Mouse (Mus musculus): ENCODE results near the gene Pop5.
A peak's percentile ranks its signal among the peaks of the same experiment; 100 is the strongest.

Pop5 gene

DNA sequence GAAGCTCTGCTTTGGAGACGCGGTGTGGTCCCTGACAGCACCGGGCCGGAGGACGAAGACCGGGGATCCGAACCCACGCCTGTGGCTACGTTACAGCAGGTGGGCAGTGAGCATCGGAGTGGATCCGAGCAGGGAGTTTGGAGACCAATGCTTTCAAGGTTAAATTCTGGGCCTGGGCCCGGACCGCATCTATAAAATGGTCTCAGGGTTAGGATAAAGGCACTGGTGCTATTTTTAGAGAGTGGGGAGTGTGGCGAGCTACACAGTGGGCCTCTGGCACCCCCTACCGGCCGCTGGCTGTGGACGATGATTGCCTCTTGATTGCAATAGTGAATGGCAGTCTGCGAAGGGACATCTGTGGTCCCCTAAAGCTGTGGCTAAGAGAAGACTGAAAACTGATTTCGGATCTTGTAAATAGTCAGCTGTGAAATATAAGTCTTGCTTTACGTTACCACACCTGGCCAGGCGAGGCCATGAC, at the start of gene Pop5:
Gene Pop5 (plus strand): TSS at position 51 of the 478 bp plus-strand sequence.
- peak; percentile 72 for DNase-seq (ENCODE audit: low read depth, low spot score)

DNA sequence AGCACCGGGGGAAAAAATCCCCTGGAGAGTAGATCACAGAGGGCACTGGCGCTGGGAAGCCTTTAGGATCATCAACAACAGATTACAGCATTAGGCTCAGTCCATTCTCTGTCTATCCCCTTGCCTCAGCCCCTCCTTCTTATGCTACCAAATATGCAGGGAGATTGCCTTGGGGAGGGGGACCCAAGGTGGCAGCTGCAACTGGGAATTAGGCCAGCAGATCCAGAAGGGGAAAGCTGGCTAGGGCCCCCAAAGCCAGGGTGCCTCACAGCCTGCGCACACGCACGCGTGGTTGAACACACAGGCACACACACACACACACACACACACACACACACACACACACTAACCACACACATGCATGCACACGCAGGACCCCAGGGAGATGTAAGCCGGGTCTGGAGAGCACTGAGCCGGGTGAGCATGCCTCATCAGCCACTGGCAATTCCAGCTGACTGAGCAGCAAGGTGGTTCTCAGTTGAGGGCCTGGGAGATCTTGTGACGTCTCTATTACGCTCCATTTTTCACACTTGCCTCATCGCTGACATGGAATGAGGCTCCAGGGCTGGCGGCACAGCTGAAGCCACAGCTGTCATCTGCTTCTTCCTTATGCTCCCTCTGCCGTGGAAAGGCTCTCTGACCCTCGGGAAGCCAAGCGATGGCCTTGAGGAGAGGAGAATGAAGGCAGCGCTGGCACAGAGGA, 49.1 kb upstream of the Pop5 start:
- DNase-seq (ENCODE audit: low read depth, low spot score) = no peak

DNA sequence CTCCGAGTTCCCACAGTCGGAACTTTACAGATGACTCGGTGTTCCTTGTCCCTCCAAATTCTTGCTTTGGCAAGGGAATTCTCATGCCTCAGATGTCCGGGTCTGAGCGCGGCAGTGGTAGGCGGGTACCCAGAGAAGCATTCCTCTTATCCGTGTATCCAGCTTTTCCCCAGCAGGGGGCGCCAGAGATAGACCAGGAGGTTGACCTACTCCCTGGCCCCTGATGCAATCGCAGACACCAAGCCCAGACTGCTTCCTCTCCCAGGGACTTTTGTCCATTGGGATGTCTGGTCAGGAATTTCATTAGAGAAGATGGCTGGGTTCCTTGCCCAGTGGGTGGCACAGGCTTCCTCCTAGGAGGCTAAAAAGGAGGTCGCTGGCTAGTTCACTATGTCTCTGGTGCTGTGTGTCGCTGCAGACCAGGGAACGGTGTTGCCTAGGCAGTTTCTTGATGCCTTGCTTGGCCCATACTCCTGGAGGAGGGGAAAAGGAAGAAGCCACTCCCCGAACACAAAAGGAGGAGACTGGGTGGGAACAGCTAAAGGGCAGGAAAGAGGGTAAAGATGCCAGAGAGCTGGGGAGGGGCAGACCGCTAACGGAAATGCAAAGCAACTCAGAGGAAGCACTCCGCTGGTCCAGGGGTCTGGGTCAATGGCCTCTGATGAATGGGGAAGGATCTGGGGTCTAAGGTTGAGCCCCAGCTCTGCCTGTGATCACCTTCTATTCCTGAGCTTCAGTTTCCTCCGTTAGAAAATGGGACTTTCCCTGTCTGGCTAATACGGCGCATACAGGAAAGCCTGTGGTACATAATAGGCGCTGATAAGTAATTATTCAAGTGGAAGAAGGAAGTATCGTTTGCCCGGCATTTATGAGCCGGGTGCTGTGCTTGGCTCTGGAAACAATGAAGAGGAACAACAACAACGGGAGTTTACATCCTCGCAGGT, 48.2 kb upstream of the Pop5 start:
- peak; percentile 63 for DNase-seq (ENCODE audit: low read depth, low spot score)

DNA sequence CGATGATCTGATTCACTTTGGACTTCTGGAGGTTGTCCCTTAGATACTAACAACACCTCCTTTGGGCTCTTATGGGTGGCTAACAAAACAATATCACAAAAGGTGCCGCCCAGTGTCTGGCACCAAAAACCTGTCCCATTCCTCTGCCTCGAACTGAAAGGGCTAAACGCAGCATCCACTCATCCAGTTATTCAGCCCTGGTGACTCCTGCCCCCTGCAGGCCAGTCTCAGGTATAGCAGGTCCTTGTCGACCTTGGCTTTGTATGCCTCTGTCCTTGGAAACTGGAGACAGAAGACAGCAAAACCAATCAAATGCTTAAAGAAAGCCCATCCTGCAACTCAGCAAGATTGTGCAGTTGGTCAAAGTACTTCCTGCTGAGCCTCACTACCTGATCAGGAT, 46.8 kb upstream of the Pop5 start:
- DNase-seq (ENCODE audit: low read depth, low spot score) = peak; percentile 21

DNA sequence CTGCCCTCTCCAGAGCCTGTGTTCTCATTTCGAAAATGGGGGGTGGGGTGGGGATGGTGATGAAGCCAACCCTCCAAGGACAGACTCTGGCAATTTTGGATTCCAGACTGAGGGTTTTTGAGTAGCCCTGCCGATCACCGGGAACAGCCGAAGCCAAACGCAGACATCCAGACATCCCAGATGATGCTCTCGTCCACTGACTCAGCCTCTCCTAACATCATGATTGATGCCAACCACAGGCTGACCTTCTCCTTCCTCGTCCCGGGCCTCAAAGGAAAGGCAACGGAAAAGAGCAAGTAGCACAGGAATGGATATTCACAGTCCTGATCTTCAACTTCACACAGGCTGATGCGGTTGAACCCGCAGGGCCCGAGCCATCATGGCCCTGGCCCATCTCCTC, 45.6 kb upstream of the Pop5 start:
- DNase-seq (ENCODE audit: low read depth, low spot score) = no peak

DNA sequence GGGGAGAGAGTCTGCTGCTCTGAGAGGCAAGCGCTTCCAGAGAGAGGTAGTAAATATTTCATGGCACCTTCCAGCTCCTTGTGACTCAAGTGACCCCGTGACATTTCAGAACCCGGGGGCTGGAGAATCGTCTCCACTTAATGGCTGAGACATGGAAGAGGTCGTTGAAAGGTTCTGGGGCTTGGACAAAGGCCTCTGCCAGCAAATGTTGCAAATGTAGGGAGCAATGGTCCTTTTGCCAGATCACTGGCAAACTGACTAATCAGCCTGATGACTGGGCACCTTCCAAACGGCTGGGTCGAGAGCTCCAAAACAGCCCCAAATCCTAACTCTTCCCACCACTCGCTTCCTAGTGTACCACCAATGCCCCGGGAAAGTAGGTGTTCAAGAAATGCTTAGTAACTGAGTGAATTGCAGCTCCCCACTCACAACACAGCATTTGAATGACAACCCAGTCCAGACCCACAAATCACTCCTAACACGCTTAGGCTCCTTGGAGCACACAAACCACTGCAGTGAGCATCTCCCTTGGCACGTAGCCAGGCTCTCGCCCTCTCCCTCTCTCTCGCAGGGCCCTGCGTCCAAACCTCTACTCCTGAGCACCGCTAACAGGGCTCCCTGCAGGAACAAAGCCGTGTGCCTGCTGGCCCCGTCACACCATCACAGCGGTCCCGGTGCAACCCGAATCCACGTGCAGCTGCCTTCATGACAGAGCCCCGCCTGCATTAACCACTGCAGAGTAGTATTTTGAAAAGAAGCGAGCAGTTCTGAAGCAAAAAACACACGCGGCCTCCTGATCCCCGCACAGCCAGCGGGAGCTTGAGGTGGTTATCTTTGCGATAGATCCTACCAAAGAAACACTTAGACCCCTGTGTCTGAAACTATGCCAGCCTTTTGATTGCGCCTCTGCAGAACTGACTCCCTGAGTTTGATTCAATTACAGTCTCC, 43.5 kb upstream of the Pop5 start:
- no peak for DNase-seq (ENCODE audit: low read depth, low spot score)

DNA sequence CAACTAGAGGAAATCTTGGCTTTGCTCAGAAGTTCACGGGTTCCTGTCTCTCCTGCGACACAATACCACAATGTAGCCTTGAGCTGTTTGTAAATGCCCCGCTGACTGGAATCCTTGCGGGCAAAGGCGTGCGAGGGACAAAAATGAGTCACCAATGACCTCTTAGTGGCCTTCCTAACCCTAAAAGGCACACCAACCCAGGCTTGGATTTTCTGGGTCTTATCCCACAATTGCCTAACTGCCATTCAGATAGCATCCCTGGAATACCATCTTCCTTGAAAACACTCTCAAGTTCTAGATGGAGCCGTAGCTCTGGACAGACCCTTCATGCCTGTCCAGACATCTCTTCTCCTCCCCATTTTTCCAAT, 42.8 kb upstream of the Pop5 start:
- DNase-seq (ENCODE audit: low read depth, low spot score) = no peak

DNA sequence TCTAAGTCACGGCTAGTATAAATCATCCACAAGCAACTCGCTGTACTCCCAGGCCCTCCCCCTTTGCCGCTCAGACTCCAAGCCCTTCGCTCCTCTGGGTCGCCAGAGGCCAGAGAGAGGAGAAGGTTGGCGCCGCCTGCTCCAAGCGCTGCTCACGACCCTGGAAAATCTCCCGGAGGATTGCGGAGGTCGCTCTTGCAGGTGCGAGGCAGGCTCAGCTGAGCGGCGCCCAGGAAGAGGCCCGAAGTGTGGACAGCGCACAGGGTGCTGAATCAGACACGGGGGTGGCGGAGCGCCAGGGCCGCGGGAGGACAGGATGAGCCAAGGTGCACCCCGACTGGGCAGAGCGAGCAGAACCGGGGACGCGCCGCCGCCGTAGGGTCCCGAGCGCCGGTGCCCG, 42.4 kb upstream of the Pop5 start:
- no peak for DNase-seq (ENCODE audit: low read depth, low spot score)

DNA sequence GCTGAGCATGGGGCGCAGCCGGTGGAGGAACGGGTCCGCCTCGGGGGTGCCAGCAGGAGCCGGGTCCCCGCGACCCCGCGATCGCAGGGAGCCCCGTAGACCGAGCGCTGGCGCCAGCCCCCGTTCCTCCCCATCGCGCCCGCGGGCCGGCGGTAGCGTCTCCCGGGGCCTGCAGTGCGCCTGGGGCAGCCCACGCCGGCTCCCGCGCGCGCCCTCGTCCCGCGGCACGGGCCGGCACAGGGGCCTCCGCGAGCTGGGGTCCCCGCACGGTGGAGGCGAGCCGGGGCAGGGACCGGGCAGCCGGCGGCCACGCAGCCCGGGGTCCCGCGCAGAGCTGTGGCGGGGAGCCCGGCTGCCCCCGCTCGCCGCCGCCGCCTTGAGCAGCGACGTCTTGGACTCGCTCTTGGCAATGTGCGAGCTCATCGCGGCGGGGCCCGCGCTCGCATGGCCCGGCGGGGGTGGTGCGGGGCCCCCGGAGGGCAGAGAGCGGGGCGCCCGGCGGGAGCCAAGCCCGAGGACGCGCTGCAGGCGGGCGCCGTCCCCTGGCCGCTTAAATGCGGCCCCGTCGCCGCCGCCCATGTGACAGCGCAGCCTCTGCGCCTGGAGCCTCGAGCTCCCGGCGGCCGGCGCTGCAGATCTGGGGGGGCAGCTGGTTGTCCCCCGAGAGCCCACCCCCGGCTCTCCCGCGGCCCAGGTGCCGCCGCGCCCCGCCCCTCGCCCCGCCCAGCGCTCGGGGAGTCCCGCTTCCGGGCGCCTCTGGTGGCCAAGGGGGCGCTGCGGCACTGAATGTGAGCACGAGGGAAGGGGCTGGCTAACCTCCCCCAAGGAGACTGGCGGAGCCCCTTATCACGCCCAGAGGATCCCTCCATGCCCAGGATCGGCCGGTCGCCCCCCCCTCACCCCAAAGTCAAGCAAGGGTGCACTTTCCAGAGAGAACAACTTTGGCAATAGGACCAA, 41.7 kb upstream of the Pop5 start, which contains the start of gene Cabp1:
Gene Cabp1 (minus strand): TSS at position 713 of the 957 bp plus-strand sequence.
- DNase-seq (ENCODE audit: low read depth, low spot score) = no peak

DNA sequence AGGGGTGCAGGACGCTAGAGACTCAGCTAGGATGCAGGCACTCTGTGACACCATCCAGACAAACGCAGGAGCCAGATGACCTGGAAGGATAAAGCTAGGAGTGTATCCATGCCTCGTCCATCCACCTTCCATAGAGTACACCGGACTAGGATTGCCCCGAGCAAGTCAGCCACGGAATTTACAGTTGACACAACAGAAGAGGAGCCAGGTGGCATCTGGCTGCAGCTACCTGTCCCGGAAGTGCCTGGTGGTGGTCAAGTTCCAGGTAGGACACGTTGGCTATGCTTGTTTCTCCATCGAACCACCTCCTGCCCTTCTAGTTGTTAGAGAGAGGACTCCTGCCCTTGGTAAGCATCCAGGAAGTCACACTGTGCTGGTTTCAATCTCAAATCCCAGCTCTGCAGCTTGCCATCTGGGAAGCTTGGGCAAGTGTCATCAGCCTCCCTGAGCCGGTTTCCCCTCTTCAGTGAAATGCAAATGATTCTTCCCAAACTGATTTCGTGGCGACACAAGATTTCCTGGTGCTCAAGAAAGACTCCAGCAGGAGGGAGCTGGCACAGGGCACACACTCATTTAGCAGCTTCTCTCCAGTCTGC, 40.9 kb upstream of the Pop5 start:
- no peak for DNase-seq (ENCODE audit: low read depth, low spot score)

DNA sequence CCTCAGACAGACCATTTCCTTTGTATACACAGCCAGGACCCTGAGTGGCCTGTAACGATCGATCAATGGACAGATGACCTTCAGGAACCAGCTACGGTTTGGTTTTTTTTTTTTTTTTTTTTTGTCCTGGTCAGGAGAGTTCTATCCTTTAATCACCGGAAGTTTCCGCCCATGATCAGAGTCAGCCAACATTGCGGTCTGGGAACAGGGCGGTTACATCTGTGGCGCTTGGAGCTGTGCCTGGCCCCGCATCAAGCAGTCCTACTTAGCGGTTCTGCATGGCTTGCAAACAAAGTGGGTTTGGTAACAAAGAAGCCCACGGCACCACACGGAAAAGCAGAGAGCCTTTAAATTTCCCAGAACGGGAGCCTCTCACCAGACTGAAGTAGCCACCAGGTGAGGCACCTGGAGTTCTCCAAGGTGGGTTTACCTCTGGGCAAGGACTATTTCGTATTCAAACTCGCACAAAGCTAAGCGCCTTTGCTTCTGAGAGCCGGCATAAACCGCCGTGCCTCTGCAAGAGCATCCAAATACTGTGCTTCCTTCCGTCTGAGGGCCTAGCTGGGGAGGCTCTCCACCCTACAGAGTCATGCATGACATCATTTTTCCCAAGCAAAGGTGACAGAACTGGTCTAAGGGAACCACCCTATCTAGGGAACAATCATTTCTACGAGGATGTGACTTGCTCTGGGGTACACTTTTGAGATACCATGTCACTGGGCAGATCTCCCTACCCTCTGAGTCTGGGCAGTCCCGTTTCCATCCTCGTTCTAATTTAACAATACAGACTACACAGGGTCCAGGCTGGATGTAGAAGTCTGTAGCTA, 31.7 kb upstream of the Pop5 start:
- no peak for DNase-seq (ENCODE audit: low read depth, low spot score)

DNA sequence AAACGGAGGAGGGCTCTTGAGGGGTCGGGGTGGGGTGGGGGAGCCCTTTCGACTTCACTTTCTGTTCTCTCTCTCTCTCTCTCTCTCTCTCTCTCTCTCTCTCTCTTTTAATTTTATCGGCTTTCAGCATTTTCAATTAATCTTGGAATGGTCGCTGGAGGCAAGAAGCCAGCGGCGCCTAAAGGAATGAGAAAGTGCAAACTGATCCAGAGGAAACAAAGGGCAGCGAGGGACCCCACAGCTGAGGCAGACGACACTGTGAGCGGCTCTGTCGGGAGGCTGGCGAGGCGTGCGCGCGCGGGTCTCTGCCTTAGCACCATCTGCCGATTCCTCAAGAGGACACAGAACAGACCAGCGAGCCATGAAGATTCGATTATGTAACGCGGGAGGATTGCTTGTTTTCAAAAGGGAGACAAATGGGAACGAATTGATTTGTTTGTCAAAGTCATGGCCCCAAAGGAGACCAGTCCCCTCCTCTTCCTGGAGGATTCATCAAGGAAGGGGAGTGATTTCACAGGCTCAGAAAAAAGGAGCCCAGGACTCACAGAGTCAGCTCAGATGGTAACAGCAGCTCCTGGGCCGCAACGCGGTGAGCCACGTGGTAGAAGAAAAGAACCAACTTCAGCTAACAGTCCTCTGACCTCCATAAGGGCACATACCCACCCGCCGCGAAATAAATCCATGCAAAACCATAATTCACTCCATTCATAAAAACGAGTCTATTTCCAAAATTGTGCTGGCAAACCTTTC, 30.9 kb upstream of the Pop5 start:
- no peak for DNase-seq (ENCODE audit: low read depth, low spot score)

DNA sequence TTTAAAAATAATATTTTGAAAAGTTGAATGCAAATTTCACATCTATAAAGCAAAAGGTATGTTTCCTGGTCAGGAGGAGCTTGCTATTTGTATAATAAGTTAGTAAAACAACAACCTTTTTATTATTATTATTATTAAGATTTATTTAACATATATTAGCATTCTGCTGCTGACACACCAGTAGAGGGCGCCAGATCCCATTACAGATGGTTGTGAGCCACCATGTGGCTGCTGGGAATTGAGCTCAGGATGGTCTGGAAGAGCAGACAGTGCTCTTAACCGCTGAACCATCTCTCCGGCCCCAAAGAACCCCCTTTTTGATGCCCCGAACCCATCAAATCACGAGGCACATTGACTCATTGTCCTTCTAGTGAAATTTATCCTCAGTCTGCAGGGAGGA, 28.4 kb upstream of the Pop5 start:
- no peak for DNase-seq (ENCODE audit: low read depth, low spot score)

DNA sequence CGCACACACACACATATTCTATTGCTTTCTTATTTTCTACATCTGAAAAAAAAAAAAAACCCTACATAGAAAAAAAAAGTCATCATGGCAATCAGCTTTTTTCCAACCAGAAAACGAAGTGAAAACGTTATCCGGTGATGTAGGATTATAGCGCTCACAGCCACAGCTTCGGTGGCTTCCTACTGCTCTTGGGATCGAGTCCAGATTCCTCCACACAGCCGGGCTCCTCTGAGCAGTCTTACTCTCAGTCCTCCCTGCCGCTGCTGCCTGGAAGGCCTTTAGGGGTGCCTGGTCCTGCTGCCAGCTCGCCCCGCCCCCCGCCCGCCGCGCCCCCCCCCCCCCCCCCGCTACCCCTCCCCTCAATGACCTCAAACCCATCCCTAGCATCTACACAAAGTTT, 27.7 kb upstream of the Pop5 start:
- DNase-seq (ENCODE audit: low read depth, low spot score) = no peak

DNA sequence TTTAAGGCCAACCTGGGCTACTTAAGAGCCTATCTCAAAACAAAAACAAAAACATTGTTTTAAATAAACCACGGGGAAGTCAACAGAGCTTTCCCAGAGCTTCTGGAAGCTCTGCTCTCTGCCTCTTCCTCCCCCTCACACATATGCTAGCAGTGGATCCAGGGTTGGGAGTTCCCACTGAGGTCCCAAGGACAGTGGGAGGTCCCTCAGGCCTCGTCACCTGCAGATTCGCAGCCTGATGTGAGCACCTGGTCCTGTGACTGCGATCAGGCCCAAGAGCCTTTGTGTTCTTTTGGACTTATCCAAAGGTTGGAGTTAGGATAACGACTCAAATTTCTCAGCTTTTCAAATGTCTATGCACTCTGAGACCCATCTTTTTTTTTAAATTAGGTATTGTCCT, 27.0 kb upstream of the Pop5 start:
- DNase-seq (ENCODE audit: low read depth, low spot score) = no peak

DNA sequence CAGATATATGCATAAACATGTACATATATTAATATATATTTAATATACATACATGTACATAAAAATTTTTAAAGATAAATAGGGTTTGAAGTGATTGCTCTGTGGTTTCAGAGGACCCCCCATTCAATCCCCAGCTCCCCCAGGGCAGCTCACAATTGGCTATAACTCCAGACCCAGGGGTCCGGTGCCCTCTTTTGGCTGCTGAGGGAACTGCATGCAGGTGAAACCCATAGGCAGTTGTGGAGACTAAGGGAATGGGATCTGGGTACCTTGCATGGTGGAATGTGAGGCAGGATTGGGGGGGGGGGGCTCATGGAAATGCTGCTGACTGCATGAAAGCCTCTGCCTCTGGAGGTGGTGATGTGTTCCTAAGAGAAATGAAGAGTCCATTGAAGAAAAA, 25.3 kb upstream of the Pop5 start:
- DNase-seq (ENCODE audit: low read depth, low spot score) = peak; percentile 31

DNA sequence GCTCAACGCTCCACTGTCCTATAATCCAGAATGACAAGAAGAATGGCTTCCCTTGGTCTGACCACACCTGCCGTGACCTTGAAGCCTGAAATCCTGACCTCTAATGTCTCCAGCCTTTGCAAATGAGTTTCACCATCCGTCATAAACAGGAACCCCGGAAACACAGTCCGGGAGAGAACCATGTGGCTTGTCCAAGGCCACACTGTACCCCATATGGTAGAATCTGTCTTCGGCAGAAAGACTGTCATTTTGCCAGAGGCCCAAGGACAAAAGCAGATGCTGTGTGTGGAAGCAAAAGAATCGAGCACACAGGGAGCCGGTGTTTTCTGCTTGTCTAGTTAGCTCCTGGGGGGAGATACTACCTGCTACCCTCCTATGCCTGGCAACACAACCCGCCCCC, 23.2 kb upstream of the Pop5 start:
- DNase-seq (ENCODE audit: low read depth, low spot score) = no peak

DNA sequence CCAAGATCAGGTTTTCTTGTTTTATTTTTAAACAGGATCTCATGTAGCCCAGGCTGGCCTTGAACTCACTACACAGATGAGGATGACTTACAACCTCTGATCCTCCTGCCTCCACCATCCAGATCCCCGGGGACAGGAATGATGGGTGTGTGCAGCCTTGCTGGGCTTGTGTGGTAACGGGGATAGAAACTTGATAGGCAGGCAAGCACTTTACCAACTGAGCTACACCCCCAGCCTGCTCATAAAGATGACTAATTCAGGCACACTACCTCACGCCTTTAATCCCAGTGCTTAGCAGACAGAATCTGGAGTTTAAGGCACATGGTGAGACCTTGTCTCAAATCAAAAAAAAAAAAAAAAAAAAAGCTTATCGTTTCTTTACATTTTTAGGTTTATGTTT, 22.8 kb upstream of the Pop5 start:
- DNase-seq (ENCODE audit: low read depth, low spot score) = no peak

DNA sequence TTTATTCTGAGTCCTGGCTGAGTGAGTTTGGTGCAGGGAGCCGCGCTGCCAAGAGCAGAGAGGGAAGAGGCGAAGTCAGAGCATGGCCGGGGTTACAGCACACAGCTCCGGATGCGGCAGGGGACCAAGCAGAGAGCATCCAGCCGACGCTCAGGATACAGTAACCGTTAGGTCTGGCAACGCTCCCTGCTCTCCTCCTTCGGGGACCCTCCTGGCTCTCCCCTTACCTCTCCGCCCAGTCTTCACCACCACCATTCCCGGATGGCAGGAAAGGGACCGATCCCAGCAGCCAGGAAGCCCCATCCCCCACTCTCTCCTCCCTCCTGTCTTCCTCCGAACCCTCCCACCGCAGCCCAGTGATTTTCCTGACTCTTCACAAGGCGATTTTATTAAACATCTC, 20.8 kb upstream of the Pop5 start:
- DNase-seq (ENCODE audit: low read depth, low spot score) = no peak

Data from c-Kit-negative CD71-positive TER-119-positive erythroid progenitor cells, embryonic 14.5 days (primary cell).